Mouse (Mus musculus): ENCODE measurements around the gene Ap1s2.

The Ap1s2 gene

GRCm38 (mm10) chrX:163981092-163981491, 72.3 kb downstream of the Ap1s2 start:
- no peak for DNase-seq (ENCODE audit: low spot score)

DNA sequence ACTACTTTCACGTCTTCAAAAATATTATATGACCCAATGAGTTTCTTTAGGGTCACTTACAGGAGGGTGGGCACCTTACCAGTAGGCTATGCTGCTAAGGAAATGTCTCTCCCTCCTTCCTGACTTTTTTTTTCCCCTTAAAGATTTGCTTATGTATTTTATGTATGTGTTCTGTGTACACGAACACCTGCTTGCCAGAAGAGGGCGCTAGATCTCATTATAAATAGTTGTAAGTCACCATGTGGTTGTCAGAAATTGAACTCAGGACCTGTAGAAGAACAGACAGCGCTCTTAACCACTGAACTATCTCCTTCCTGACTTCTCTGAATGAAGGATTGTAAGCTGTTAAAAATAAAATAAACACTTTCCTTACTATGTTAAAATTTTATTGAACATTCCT, 72.7 kb downstream of the Ap1s2 start:
- no peak for DNase-seq (ENCODE audit: low spot score)

DNA sequence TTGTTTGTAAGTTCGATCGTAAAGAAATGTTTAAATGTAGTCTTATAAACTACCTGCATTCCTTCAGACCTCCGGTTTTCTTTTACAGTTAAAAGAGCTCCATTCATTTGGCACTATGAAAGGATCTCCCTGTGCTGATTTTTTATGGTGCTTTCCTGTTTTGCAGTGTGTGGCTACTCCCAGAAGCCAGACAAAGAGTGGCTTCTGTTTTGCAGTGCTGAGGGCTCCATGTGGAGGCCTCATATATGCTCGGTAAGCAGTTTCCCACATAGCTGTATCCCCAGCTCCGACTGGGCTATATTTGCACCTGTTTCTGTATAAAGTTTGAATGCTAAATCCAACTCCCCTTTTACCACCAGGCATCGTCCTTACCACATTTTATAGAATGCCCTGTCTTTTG, 73.3 kb downstream of the Ap1s2 start:
- DNase-seq (ENCODE audit: low spot score): no peak
